Mouse (Mus musculus) kidney, adult 2 months (tissue): Measurements from ENCODE around the gene Ssu2.

Experiments used
- CTCF ChIP-seq: fragments of 200-500 bp; conservative IDR thresholded peaks from 2 replicates; pipeline ENCODE4 v1.5.1; 2011; ENCODE audit warnings: low read depth, mild to moderate bottlenecking, control low read depth, low read length, moderate library complexity, mixed read lengths; ENCODE audit not compliant: insufficient read depth, insufficient read length
- POLR2A ChIP-seq: fragments of 200-500 bp; IDR thresholded peaks from one replicate; pipeline ENCODE4 v1.6.1; 2011; ENCODE audit warnings: low read depth, low read length, control low read depth

DNA sequence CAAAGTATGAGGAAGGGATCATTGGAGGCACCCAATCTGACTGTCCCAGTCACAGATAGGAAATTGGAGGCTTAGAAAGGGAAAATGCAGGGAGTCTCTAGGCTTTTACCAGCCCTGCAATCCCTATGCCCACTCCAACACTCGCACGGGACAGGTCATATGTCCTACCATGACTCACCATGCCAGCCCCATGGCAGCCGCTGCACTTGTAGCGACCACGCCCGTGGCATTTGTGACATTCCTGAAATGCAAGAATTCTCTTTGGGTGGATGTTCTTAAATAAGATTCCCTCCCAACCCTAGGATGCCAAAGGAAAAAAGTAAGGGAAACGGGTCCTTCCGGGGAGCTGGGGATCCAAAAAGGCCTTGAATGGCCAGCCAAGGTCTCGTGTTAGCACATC, 8.8 kb downstream of the Ssu2 start:
- no peak for TF ChIP-seq POLR2A
- no peak for TF ChIP-seq CTCF
